Mouse (Mus musculus) cerebellum, postnatal 4 days (tissue): ENCODE results near the gene Gsta3.

Source experiments
- DNase-seq, 2 experiments: peaks; one replicate each; pipeline ENCODE4 v3.0.0; 2022; ENCODE audit warnings: low spot score in 2 of 2, mixed read lengths in 1 of 2

Gsta3 gene

GRCm38 (mm10) chr1:21299826-21300225 lies 59.4 kb downstream of the Gsta3 start:
- DNase-seq = no peak

GRCm38 (mm10) chr1:21301686-21302085 lies 61.3 kb downstream of the Gsta3 start:
- DNase-seq = no peak

- no peak for DNase-seq
Observed at GRCm38 (mm10) chr1:21304174-21304573, 63.8 kb downstream of the Gsta3 start.

- no peak for DNase-seq
Observed at GRCm38 (mm10) chr1:21304646-21305045, 64.3 kb downstream of the Gsta3 start.

GRCm38 (mm10) chr1:21305443-21305842 lies 65.1 kb downstream of the Gsta3 start:
- no peak for DNase-seq

GRCm38 (mm10) chr1:21314336-21314735 lies 73.9 kb downstream of the Gsta3 start:
- DNase-seq = no peak
